Mouse (Mus musculus) lung, adult 2 months (tissue): ENCODE measurements around the gene Baiap2.

ENCODE experiments used
- CTCF ChIP-seq: fragments of 200-500 bp; IDR thresholded peaks from 2 replicates; pipeline ENCODE4 v1.5.1; 2011; ENCODE audit warnings: mild to moderate bottlenecking, low read length, control low read depth; ENCODE audit not compliant: insufficient read depth
- POLR2A ChIP-seq: fragments of 200-500 bp; IDR thresholded peaks from 2 replicates; pipeline ENCODE4 v1.6.1; 2011; ENCODE audit warnings: low read depth, mild to moderate bottlenecking, control low read depth, low read length, borderline replicate concordance; ENCODE audit errors: extremely low read depth

GRCm38 (mm10) chr11:119961511-119961910 lies 18.9 kb downstream of the Baiap2 start:
- TF ChIP-seq CTCF (no peak), POLR2A (no peak)
